Mouse (Mus musculus): ENCODE results near the gene Ptprn2. TPM values are rescaled to one million over a fixed set of nuclear protein-coding genes. Genes with fewer than 3 reads are reported as not detected.

The Ptprn2 gene
- total RNA-seq, 2 experiments from 2014 or later: not detected

DNA sequence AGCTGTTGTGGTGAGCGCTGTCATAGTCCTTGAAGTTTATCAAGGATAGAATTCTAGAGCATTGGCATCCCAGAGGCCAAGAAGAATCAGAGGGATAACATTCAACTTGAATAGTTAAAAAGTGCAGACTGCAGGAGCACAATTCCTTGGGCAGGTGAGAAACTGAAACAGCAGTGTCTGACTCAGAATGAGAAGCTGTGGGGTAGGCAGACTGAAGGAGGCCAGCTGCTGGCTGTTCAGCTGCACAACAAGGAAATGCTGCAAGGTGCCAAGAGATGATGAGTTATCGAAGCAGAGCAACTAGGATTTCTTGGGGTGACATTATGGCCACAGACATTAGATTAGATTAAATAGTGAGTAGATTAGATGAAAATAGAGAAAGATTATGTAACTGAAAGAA, 260.9 kb downstream of the Ptprn2 start:
- no peak for ATAC-seq (replicated peaks; ENCODE audit: low FRiP score, poor library complexity, severe bottlenecking)

DNA sequence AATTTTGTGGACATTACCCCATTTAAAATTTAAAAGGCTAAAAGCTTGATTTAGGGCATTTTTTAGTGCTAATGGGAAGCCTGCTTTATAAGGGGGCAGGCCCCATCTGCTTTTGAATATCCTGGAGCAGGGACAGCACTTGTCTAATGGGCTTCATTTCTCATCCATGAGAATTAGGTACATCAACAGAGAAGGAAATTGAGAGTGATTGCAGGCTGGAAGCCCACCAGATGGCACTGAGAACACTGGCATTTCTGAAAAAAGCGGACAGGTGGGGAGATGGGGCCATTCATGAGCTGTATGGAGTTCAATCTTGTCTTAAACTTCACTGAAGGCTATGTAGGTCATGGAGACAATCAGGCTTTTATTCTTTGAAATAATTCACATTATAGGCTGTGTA, 267.3 kb downstream of the Ptprn2 start:
- no peak for ATAC-seq (replicated peaks; ENCODE audit: low FRiP score, poor library complexity, severe bottlenecking)

DNA sequence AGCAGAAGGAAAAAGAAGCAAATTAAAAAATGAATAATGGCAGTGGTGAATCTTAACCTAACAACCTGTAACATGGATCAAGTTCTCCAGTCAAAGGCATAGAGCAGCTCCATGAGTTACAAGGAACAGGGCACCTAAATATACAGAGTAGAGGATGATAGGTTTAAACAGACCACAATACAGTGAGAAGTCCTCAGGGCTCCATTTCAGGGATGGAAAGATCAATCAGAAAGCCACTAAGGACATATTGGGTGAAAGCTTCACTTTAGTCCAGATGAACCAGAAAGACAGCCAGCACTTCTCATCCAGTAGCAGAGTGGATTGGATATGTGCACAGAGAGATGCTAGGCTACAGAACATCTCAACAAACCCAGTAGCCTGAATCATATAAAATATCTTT, 278.4 kb downstream of the Ptprn2 start:
- no peak for ATAC-seq (replicated peaks; ENCODE audit: low FRiP score, poor library complexity, severe bottlenecking)

DNA sequence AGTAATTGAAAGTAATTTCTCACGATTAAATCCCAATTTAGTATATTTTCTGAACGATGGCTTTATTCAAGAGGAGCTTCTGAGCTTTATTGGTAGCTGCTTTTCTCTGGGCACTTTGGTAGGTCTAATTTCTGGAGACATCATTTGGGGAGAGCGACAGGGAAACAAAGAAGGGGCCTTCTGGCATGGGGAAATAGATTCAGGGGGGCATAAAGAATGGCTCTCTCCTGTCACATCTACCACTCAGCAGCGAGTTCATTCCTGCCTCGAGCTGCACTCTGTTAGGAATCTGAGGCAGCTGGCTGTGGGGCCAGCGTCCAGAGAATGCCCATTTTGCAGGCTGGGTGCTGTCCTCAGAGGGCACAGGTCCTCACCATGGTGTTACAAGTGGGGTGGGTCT, 285.4 kb downstream of the Ptprn2 start:
- ATAC-seq (replicated peaks; ENCODE audit: low FRiP score, poor library complexity, severe bottlenecking): no peak

DNA sequence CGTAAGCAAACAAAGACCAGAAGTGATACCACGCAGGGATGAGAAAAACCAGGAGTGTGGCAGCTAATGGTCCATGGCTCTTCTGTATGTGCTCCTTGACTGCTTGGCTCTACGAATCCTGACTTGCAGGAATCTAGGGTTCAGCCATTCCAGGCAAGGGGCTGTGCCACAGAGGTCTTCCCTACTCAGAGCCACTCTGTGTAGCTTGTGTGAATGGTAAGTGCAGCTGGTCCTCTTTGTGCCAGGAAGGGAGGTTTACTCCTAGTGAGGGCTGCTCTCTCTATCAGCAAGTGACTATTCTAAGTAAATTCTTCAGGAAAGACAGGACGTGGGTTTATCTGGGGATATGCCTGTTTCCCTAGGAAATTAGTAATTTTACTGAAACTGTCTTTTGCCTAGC, 286.0 kb downstream of the Ptprn2 start:
- ATAC-seq (replicated peaks; ENCODE audit: low FRiP score, poor library complexity, severe bottlenecking): no peak

DNA sequence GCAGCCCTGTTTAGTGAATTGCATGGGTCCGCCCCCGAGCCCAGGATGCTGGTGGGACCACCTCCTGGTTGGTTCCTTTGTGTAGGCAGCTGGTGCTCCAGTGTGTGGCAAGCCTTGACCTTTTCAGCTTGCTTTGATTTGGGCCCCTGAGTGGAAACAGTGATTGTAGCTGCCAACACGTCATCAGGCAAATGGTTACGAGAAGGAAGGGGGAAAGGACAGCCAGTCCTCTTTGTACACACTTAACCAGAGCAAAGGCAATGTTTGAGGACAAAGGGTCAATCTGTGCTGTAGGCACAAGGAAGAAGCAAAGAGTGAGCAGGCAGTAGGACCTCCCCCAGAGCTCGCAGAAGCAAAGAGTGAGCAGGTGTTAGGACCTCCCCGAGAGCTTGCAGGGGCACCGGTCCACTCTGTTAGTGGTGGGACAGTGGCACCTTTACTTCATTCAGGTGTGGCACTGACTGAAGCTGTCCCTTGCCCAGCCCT, 286.6 kb downstream of the Ptprn2 start:
- ATAC-seq (replicated peaks; ENCODE audit: low FRiP score, poor library complexity, severe bottlenecking): no peak

DNA sequence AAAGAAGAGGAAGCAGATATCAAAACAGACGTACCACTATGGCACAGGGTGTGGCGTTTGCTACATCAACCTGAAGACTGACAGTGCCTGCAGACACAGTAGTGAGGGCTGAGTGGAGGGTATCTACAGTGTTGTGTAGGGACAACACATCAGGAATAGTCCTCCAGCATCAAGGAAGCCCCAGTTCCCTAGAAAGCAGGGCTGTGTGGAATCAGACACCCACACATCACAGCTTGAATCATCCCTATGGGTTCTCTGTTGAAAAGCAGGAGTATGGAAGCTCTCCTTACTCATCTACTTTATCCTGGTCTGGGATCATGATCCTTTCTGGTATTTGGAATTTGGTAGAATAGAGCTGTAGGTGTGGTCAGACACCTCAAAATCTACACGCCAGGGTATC, 287.8 kb downstream of the Ptprn2 start:
- no peak for ATAC-seq (replicated peaks; ENCODE audit: low FRiP score, poor library complexity, severe bottlenecking)

DNA sequence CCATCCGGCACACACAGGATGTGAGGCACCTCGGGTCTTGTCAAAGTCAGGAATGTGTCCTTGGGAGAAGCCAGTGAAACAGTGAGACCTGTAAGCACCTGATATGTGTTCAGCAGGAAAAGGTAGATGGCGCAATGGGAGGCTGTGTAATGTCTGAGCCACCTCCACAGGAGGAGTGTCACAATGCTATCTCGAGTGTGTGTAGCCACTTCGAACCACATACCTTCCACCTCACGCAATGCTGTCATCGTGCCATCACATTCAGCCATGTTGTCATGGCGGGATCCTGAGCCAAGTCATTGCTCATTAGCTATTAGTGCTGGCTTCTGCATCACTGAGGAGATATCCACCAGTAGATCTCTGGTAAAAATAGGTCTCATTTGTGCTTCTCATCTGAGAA, 290.9 kb downstream of the Ptprn2 start:
- ATAC-seq (replicated peaks; ENCODE audit: low FRiP score, poor library complexity, severe bottlenecking): no peak

DNA sequence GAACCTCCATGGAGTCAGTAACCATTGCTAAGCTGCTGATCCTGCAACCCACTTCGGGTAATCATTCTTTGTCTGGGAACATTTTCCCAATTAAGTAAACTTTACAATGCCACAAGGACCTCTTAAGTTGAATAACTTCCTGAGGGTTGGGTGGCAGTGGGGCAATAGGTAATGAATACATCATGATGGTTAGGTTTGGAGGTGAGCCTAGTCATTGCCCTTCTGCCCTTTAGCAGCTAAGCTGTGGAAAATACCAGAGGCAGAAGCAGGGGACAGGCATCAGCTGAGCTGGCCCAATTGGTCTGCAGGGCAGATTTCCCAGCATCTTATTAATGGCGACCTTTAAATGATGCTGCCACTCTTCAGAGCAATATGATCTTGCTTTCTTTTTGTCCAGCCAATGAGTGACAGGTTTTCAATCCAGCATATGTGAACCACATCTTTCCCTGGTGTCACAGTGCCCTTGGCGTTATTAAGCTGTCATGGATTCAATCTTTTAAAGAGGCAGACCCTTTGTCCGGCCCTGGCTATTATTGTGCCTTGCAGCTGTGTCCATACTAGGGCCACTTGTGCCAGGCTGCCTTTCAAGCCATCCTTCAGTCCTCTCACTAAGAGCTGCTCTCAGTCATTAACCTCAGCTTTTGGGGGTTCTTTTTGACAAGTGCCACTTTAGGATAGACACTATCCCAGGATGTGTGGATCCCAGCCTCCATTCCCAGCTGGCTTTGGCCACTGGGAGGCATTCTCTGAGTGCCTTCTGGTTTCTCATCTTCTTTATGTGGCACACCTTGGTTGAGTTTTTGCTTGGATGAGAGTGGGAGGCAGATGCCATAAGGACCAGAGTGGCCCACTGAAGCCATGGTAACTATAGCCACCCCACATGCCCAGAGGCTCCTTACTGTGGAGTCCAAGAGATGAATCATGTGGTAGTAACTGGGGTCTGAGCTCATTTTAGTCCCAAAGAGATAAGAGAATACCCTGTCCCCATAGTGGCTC, 292.9 kb downstream of the Ptprn2 start:
- no peak for ATAC-seq (replicated peaks; ENCODE audit: low FRiP score, poor library complexity, severe bottlenecking)

DNA sequence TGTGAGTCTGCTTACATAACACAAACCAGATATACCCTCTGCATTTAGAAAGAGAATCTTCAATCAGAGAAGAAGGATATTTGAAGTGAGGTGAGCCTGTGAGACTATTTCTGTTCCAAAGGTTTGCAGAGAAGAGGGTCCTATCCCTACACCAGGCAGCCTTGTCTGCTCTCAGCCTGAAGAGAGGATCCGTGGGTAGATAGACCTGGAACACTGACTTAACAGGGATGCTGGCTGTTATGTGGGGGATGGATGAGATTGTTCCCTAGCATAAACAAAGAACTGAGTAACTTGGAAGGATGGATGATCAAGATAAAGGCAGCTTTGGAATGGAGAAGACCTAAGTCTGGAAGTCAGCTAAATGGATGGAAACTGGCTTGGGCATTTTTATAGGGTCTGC, 294.9 kb downstream of the Ptprn2 start:
- no peak for ATAC-seq (replicated peaks; ENCODE audit: low FRiP score, poor library complexity, severe bottlenecking)

DNA sequence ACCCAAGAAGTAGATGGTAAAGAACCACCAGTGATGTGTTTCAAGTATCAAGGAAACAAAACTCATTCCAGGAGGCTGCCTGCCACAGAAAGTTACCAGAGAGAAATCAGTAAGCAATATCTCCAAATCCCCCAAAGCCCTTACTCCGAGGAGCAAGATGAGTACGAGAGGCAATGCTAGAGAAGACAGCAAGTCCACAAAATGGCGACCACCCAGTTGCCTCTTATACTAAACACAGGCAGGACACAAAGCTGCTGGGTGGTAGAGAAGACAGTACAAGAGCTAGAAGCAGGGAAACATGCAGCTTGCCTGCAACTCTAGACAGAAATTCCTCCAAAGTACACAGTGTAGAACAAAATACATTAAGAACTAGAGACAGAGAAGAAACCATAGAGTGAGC, 300.2 kb downstream of the Ptprn2 start:
- ATAC-seq (replicated peaks; ENCODE audit: low FRiP score, poor library complexity, severe bottlenecking): no peak

DNA sequence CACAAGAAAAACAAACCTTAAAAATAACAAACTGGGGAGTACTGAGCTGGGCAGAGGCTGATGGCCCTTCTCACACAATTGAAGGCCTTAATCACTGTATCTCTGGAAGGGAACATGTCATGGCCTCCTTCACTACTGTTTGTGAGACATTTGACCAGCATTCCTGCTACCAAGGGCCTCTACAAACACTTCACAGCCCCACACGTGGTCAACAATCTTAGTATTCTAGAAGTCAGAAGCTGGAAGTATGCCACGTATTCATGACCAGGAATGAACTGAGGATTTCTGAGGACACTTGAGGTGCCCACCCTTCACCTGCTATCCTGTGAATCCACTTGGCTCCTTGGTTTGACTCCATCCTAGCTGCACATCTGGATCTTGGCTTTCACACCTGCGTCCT, 302.8 kb downstream of the Ptprn2 start:
- ATAC-seq (replicated peaks; ENCODE audit: low FRiP score, poor library complexity, severe bottlenecking): no peak

DNA sequence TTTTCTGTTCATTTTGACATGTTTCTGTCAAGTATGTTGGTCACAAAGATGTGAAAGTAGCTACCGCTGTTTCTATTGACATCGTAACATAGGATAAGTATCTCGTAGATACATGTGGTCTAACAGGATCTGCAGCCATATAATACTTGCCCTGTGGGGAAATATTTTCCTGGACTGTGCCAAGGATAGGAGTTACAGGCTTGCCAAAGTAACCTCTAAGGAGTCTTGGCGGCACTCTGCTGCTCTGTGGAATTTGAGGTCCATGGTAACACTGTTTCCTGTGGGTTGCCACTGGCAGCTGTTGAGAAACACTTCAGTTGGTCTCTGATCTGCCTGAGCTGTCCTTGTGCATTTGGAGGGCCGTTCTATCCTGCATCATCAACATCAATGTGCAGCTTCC, 317.8 kb downstream of the Ptprn2 start:
- no peak for ATAC-seq (replicated peaks; ENCODE audit: low FRiP score, poor library complexity, severe bottlenecking)

DNA sequence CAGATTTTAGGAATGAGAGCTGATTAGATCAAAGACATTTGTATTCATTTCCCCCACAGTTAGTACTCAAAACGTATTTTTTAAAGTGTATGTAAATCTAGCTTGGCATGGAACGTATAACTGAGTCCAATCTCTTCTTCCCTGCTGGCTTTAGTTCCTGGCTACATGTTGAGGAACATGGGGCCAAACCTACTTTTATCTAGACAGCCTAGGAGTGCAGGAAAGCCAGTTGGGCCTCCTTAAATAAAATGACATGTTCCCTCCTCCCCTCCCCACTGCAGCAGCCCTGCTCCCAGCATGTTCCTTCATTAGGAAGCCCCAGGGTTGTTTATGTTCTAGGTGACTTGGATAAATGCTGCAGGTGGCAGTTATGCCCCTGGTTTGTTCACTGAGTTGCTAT, 319.2 kb downstream of the Ptprn2 start:
- ATAC-seq (replicated peaks; ENCODE audit: low FRiP score, poor library complexity, severe bottlenecking): no peak

DNA sequence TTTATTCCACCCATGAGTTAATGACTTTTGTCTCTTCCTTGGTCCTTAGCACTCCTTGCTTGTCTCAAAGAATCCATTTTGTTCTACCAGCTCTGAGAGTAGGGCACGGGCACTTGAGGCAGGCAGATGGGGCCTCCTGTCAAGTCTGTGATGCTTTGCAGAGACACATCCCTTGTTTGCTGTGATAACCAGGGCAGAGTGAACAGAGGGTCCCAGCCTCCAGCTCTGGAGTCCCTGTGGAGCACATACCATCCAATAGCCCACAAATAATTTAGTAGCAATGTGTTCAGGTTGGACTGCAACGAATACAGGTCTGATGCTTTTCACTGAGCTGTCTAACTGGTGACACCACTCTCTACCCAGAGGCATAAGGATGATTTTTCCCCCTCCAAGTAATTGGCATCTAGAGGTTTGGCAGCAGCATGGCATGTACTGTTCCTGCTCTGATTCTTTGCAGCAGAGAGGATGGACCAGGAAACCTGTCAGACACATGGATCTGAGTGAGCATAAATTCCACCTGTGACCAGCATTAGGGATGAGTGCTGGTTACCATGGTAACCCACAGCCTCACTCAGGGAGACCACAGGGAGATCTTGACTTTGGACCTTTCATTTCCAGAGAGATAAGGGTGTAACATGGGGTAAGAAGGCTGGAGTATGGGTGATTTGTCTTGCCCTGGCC, 319.7 kb downstream of the Ptprn2 start:
- ATAC-seq (replicated peaks; ENCODE audit: low FRiP score, poor library complexity, severe bottlenecking): no peak

DNA sequence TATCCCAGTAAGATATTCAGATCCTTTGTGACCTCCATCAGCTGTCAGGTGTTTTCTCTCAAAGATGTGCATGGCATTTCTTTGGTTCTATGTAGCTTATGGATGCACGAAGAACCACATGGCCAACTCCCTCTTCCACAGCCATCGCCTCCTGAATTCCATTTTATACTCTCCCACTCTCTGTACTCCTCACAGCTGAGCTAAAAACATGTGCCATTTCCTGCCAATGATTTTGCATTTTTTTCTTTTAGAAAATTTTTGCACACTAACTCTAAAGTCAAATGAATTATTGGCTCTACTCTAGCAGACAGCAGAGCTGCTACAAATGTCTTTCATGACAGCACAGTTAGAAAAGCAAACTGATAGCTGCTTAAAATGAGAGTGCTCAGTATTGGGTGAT, 320.6 kb downstream of the Ptprn2 start:
- no peak for ATAC-seq (replicated peaks; ENCODE audit: low FRiP score, poor library complexity, severe bottlenecking)

DNA sequence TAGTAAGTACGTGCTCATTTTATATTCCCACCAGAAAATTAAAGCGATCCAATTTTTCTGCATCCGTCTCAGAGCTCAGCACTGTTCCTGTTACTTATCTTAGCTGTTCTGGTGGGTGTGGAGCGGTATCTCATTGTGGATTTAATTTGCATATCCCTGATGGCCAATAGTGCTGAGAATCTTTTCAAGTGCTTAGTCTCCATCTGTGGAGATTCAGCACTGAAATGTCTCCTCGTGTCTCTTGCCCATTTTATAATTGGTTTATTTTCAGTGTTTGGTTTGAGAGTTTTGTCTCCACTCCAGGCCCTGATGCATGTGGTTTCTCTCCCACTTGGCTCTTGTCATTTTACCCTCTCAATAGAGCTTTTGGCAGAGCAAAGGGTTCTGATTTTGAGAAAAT, 327.5 kb downstream of the Ptprn2 start:
- no peak for ATAC-seq (replicated peaks; ENCODE audit: low FRiP score, poor library complexity, severe bottlenecking)

DNA sequence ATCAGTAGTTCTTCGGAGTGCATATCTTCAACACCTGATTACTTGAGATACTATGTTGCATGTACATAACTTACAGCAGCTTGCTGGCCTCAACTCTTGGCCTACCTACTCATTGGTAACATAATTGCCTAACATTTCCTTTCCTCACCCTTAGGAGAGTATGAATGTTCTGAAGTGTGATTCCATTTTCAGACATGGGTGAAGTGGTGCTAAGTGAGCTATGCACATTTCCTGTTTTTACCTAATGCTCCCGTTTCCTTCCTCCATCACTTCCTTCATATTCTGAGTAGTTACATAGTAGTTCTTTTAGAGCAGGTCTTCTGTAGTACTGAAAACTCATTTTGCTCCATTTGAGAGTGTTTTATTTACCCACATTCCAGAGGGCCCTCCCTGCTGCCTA, 334.3 kb downstream of the Ptprn2 start:
- no peak for ATAC-seq (replicated peaks; ENCODE audit: low FRiP score, poor library complexity, severe bottlenecking)

DNA sequence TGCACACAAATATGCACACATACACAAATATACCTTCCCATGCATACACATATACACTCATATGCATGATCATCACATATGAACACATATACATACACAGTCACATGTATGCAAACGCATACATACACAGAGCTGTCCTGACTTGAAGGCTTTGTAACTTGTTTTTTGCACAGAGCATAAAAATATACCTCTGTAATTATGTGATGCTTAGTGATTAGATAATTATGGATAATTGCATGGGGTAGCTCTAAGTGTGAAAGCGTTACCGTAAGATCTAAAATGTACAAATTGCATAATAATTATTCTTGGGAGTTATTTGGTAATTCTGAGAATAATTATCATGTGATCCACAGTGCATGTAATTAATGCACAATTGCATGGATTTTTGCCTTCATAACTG, 337.8 kb downstream of the Ptprn2 start:
- ATAC-seq (replicated peaks; ENCODE audit: low FRiP score, poor library complexity, severe bottlenecking): no peak

DNA sequence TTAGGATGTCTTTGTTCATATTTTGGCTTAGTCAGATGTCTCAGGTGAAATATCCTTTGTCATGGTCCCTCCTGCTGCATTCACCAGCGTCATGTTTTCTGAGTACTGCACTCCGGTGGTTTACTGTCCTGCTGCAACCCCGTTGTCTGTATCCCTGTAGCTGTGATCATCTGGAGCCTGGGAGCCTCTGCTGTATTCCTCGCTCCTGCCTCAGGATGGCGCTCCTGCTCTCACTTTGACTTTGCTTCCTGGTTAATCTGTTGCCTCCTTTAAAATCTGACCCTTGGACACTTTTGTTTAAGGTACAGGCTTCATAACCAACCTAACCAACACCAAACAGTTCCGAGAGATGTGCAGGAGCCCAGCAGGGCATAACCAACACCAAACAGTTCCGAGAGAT, 342.2 kb downstream of the Ptprn2 start:
- no peak for ATAC-seq (replicated peaks; ENCODE audit: low FRiP score, poor library complexity, severe bottlenecking)

DNA sequence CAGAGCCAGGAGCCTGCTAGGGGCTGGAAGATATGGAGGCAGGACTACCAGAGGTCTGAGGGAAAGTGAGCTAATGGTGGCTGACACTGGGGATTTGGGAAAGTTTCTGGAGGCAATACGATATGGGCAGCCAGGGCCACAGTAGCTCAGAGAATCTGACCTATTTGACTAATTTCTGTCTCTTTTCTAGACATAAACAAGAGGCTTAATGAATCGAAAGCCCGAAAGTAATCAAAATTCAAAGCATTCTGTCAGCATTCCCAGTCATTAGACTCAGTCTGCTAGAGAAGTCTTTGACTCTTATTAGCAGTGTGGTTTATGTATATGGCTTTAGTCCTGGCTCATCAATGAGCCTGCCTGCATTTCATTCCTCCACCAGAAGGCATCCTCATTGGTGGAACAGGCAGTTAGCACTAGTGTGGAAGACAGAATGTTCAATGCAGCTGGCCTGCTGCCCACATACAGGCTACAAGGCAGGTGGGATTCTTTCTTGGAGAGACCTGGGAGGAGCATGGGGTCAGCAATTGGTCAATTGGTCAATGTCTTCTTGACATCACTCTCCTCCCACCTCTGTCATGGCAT, 353.2 kb downstream of the Ptprn2 start:
- no peak for ATAC-seq (replicated peaks; ENCODE audit: low FRiP score, poor library complexity, severe bottlenecking)

All from erythroid progenitor cell, adult 5-6 weeks (primary cell).